9 mouse cellular contexts compared by ENCODE assay signal in the genomic region with DNA sequence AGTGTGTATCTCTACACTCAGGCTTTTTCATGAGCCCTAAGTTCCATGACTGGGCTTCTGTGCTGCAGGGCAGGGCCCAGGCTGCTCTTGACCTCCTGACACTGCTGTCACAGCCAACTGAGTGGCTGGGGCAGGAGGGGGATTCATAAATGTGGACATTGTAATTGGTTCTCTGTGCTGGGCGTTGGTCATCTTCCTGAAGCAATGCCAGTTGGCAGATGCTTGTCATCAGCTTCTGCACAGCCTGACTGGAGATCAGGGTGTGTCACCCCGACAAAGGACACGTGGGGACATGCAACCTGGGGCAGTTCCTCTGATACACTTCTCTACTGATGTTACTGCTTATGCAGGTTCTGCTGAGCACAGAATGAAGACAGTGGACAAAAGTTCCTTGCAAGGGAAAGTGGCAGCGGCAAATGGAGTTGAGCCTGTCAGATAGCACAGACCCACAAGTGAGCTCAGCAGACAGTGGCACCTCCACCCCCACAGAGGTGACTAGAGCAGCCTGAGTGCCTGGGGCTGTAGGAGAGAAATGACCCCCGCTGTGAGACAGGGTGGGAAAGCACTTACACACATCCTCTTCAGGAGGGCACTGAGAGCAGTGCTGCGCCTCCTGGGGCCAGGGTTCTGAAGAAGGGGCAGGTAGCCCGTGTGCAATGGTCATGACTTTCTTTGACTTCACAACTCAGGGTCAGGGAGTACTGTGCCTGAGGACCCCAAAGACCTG. TPM values are rescaled to one million over a fixed set of nuclear protein-coding genes. Genes with fewer than 3 reads are reported as not detected.
A peak's percentile ranks its signal among the peaks of the same experiment; 100 is the strongest.
DNase-seq lines count a peak whose midpoint lies in the region; ATAC-seq and TF ChIP-seq lines count a peak whose summit lies in the region.
"Had no signal": no experiment of that assay in that cellular context is flagged by ENCODE, and none has a peak within 500 bp of the region (broad histone marks: within the 10 kb centered on the region; RNA-seq: fewer than 3 reads in every experiment).

No protein-coding gene starts in this region.

- H3K36me3 ChIP-seq in liver, postnatal 0 days (replicated peaks; ENCODE audit: insufficient read depth, low read length), result 0 out of 2 replicates have a peak, but pooled peaks cover 2% of the 10 kb centered on the region

- H3K9ac ChIP-seq in liver, postnatal 0 days (replicated peaks), result no peak overlapping the region

- H3K27ac ChIP-seq in liver, postnatal 0 days (ENCODE audit: low read depth), result peak overlapping the region; percentile 36

- WGBS in liver, postnatal 0 days (ENCODE audit: insufficient replicate concordance), result 54% methylated on average over 7 of the region's 7 CpGs

- DNase-seq in frontal cortex, postnatal 14 days (ENCODE audit: low spot score in 2 of 2), result no peak
- DNase-seq in MN1 (ENCODE audit: low spot score), result peak; percentile 47
- DNase-seq in heart, adult 9 months (ENCODE audit: low spot score in 2 of 2), result peak; percentile 86 to 89
- DNase-seq in liver, postnatal 0 days, result peak; percentile 38
- DNase-seq in testis, postnatal 10 days (ENCODE audit: low spot score), result peak; percentile 62
- DNase-seq in cerebellum, adult 18-20 months, result no peak
- no peak for DNase-seq in thymus, postnatal 25 days

- H3K4me1 ChIP-seq in liver, postnatal 0 days (ENCODE audit: insufficient read depth), result peaks cover 73% of the 10 kb centered on the region

- peak; percentile 48 for ATAC-seq in frontal cortex, adult (ENCODE audit: low TSS enrichment)
- peak; percentile 17; the same call in 1 of the 2 replicates for ATAC-seq in liver, postnatal 0 days

- no peak overlapping the region for H3K4me2 ChIP-seq in liver, postnatal 0 days (ENCODE audit: low read depth, low read length)

- TF ChIP-seq CTCF in liver, postnatal 0 days (IDR thresholded peaks at IDR 0.05; ENCODE audit: low read depth), result 0 out of 2 replicates have a peak, but pooled peaks have one; percentile 0

- no peaks in the 10 kb centered on the region for H3K9me3 ChIP-seq in liver, postnatal 0 days (ENCODE audit: low read length)

- no peak overlapping the region for H3K4me3 ChIP-seq in liver, postnatal 0 days (ENCODE audit: low read depth, low read length)

- no peaks in the 10 kb centered on the region for H3K27me3 ChIP-seq in liver, postnatal 0 days (ENCODE audit: insufficient read depth, low read length)
- H3K27me3 ChIP-seq: CH12.LX had no signal

- TF ChIP-seq EP300 in liver, postnatal 0 days (IDR thresholded peaks at IDR 0.05; ENCODE audit: low read depth), result no peak

RNA-seq across cellular contexts. Expression of a gene that starts 22.7 kb away (rescaled TPM):
- polyA plus RNA-seq in liver, postnatal 0 days (2015; fragmentation: Nextera tagmentation; extraction: Ambion mirVana), result 9.5 and 9.7 TPM in 2 replicates

RNA-seq across cellular contexts. Expression of a gene that starts 32.2 kb away (rescaled TPM):
- polyA plus RNA-seq in liver, postnatal 0 days (2015; fragmentation: Nextera tagmentation; extraction: Ambion mirVana), result 18.8 and 21.6 TPM in 2 replicates

RNA-seq across cellular contexts. Expression of a gene that starts 34.2 kb away (rescaled TPM):
- polyA plus RNA-seq in liver, postnatal 0 days (2015; fragmentation: Nextera tagmentation; extraction: Ambion mirVana), result 43.1 and 43.3 TPM in 2 replicates

RNA-seq across cellular contexts. Expression of a gene that starts 34.4 kb away (rescaled TPM):
- polyA plus RNA-seq in liver, postnatal 0 days (2015; fragmentation: Nextera tagmentation; extraction: Ambion mirVana), result 141 TPM in 2 replicates

RNA-seq across cellular contexts. Expression of a gene that starts 46.7 kb away (rescaled TPM):
- polyA plus RNA-seq in liver, postnatal 0 days (2015; fragmentation: Nextera tagmentation; extraction: Ambion mirVana), result 32.5 and 35.4 TPM in 2 replicates

Comparison
In these comparisons a context has a peak if more than half of its experiments do, and no peak if none do; other contexts are left out.
1. DNase-seq: peak in MN1 (single experiment), heart, adult 9 months (2 of 2), liver, postnatal 0 days (single experiment) and testis, postnatal 10 days (single experiment); none in frontal cortex, postnatal 14 days (0 of 2), cerebellum, adult 18-20 months (0 of 2) and thymus, postnatal 25 days (single experiment).